Mouse (Mus musculus): ENCODE results near the gene Dpf1. TPM values are rescaled to one million over a fixed set of nuclear protein-coding genes. Genes with fewer than 3 reads are reported as not detected.

The Dpf1 gene
- total and polyA plus RNA-seq, 3 experiments = 9.4 to 47.4 (median 23.8) TPM

DNA sequence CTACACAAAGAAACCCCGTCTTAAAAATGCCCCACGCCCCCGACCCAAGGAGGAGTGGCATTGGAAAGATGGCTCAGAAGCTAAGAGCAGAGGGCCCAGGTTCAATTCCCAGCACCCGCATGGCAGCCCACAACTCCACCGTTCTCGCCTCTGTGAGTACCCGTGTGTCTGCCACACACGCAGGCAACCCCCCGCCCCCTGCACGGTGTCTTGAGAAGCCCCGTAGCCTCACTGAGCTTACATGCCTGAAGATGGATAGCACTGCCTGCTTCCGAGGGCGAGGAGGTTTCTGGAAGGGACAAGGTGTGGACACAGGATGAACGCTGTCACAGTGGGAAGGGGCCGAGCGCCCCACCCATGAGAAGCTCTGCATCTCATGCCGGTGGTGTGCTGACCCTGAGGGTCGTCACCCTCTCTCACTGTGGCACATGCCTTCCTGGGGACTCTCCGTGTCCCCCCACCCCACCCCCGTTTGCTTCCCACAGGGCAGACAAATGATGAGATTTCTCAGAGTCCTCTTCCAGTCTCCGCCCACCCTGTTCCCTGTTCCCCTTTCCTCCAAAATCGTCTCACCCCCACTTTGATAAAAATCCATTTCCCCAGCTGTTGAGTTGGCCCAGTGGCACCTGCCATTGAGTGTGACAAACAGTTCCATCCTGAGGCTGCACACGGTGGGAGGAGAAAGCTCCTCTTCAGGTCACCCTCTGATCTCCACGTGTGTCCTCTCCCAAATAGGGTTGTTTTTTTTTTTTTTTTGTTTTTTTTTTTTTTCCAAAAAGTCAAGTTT lies 7.7 kb upstream of the Dpf1 start:
- H3K36me3 ChIP-seq (replicated peaks) = peaks cover 14% of the 10 kb centered on the region
- peaks cover 26% of the 10 kb centered on the region for H3K4me1 ChIP-seq (ENCODE audit: insufficient read depth, low read depth, low read length)
- no peak for ATAC-seq (ENCODE audit: extremely low read depth, insufficient number of reproducible peaks, low FRiP score, poor library complexity, severe bottlenecking)
- peaks cover 42% of the 10 kb centered on the region for H3K27me3 ChIP-seq (ENCODE audit: insufficient read depth, low read length)
- H3K4me3 ChIP-seq (ENCODE audit: low read depth, low read length) = no peak overlapping the region
- H3K9me3 ChIP-seq (replicated peaks) = no peaks in the 10 kb centered on the region
- no peak for DNase-seq (ENCODE audit: low spot score)
- TF ChIP-seq TAL1 (conservative IDR thresholded peaks at IDR 0.05; ENCODE audit: low read depth, low read length) (no peak), POLR2AphosphoS5 (IDR thresholded peaks at IDR 0.05; ENCODE audit: insufficient replicate concordance, low read depth, low read length) (no peak), GATA1 (IDR thresholded peaks at IDR 0.05; ENCODE audit: borderline replicate concordance, low read length) (no peak), CTCF (IDR thresholded peaks at IDR 0.05; ENCODE audit: low read depth, low read length) (no peak), GATA2 (IDR thresholded peaks at IDR 0.05; ENCODE audit: borderline replicate concordance, low read depth, low read length) (no peak)

GRCm38 (mm10) chr7:29296998-29297397 lies 6.8 kb upstream of the Dpf1 start:
- peaks cover 35% of the 10 kb centered on the region for H3K27me3 ChIP-seq (ENCODE audit: insufficient read depth, low read length)
- TF ChIP-seq GATA2 (IDR thresholded peaks at IDR 0.05; ENCODE audit: borderline replicate concordance, low read depth, low read length) = no peak
- TF ChIP-seq CTCF (IDR thresholded peaks at IDR 0.05; ENCODE audit: low read depth, low read length) = peak; percentile 86
- TF ChIP-seq TAL1 (conservative IDR thresholded peaks at IDR 0.05; ENCODE audit: low read depth, low read length) = no peak
- H3K4me1 ChIP-seq (ENCODE audit: insufficient read depth, low read depth, low read length) = peaks cover 28% of the 10 kb centered on the region
- H3K9me3 ChIP-seq (replicated peaks) = no peaks in the 10 kb centered on the region
- no peak for ATAC-seq (ENCODE audit: extremely low read depth, insufficient number of reproducible peaks, low FRiP score, poor library complexity, severe bottlenecking)
- no peak overlapping the region for H3K4me3 ChIP-seq (ENCODE audit: low read depth, low read length)
- H3K36me3 ChIP-seq (replicated peaks) = peaks cover 22% of the 10 kb centered on the region
- DNase-seq (ENCODE audit: low spot score) = no peak

DNA sequence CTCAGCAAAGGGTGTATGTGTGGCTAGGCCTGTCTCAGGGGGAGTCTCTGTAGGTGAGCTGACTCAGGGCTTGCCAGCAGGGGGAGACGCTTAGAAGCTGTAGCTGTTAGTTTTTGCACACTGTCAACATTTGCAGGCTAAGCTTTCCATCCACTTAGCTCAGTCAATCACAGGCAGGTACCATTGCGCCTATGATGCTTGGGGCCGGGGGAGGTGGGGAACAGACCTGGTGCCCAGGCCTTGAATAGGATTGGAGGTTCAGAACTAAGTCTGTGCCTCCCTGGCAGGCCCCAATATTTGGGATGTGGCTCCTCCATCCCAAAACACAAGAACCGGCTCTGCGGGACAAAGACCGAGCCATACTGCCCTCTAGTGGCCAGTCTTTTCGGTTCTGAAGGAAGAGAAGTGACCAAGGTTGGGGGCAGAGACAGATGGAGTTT lies 2.6 kb upstream of the Dpf1 start:
- no peak for ATAC-seq (ENCODE audit: extremely low read depth, insufficient number of reproducible peaks, low FRiP score, poor library complexity, severe bottlenecking)
- H3K9me3 ChIP-seq (replicated peaks) = no peaks in the 10 kb centered on the region
- H3K4me3 ChIP-seq (ENCODE audit: low read depth, low read length) = no peak overlapping the region
- H3K36me3 ChIP-seq (replicated peaks) = peaks cover 36% of the 10 kb centered on the region
- H3K4me1 ChIP-seq (ENCODE audit: insufficient read depth, low read depth, low read length) = peaks cover 39% of the 10 kb centered on the region
- H3K27me3 ChIP-seq (ENCODE audit: insufficient read depth, low read length) = peaks cover 29% of the 10 kb centered on the region
- TF ChIP-seq CTCF (IDR thresholded peaks at IDR 0.05; ENCODE audit: low read depth, low read length) (no peak), GATA1 (IDR thresholded peaks at IDR 0.05; ENCODE audit: borderline replicate concordance, low read length) (no peak), TAL1 (conservative IDR thresholded peaks at IDR 0.05; ENCODE audit: low read depth, low read length) (no peak), GATA2 (IDR thresholded peaks at IDR 0.05; ENCODE audit: borderline replicate concordance, low read depth, low read length) (no peak), POLR2AphosphoS5 (IDR thresholded peaks at IDR 0.05; ENCODE audit: insufficient replicate concordance, low read depth, low read length) (no peak)
- no peak for DNase-seq (ENCODE audit: low spot score)

GRCm38 (mm10) chr7:29302641-29303040 lies 1.1 kb upstream of the Dpf1 start:
- DNase-seq (ENCODE audit: low spot score) (no peak), ATAC-seq (ENCODE audit: extremely low read depth, insufficient number of reproducible peaks, low FRiP score, poor library complexity, severe bottlenecking) (no peak)
- peaks cover 52% of the 10 kb centered on the region for H3K4me1 ChIP-seq (ENCODE audit: insufficient read depth, low read depth, low read length)
- no peak for TF ChIP-seq GATA2 (IDR thresholded peaks at IDR 0.05; ENCODE audit: borderline replicate concordance, low read depth, low read length)
- no peak for TF ChIP-seq POLR2AphosphoS5 (IDR thresholded peaks at IDR 0.05; ENCODE audit: insufficient replicate concordance, low read depth, low read length)
- no peak for TF ChIP-seq CTCF (IDR thresholded peaks at IDR 0.05; ENCODE audit: low read depth, low read length)
- no peak for TF ChIP-seq TAL1 (conservative IDR thresholded peaks at IDR 0.05; ENCODE audit: low read depth, low read length)
- no peak for TF ChIP-seq GATA1 (IDR thresholded peaks at IDR 0.05; ENCODE audit: borderline replicate concordance, low read length)
- no peak overlapping the region for H3K4me3 ChIP-seq (ENCODE audit: low read depth, low read length)
- peaks cover 26% of the 10 kb centered on the region for H3K27me3 ChIP-seq (ENCODE audit: insufficient read depth, low read length)
- H3K9me3 ChIP-seq (replicated peaks) = no peaks in the 10 kb centered on the region
- peaks cover 39% of the 10 kb centered on the region for H3K36me3 ChIP-seq (replicated peaks)

GRCm38 (mm10) chr7:29304463-29305262 lies 912 bp downstream of the Dpf1 start:
- Histone ChIP-seq H3K4me3 (ENCODE audit: low read depth, low read length) (peak overlapping the region; percentile 72), H3K4me1 (ENCODE audit: insufficient read depth, low read depth, low read length) (peaks cover 68% of the 10 kb centered on the region), H3K9me3 (replicated peaks) (no peaks in the 10 kb centered on the region), H3K36me3 (replicated peaks) (peaks cover 36% of the 10 kb centered on the region), H3K27me3 (ENCODE audit: insufficient read depth, low read length) (peaks cover 21% of the 10 kb centered on the region)
- no peak for ATAC-seq (ENCODE audit: extremely low read depth, insufficient number of reproducible peaks, low FRiP score, poor library complexity, severe bottlenecking)
- no peak for DNase-seq (ENCODE audit: low spot score)
- TF ChIP-seq GATA1 (IDR thresholded peaks at IDR 0.05; ENCODE audit: borderline replicate concordance, low read length) = no peak
- no peak for TF ChIP-seq POLR2AphosphoS5 (IDR thresholded peaks at IDR 0.05; ENCODE audit: insufficient replicate concordance, low read depth, low read length)
- TF ChIP-seq GATA2 (IDR thresholded peaks at IDR 0.05; ENCODE audit: borderline replicate concordance, low read depth, low read length) = no peak
- no peak for TF ChIP-seq CTCF (IDR thresholded peaks at IDR 0.05; ENCODE audit: low read depth, low read length)
- no peak for TF ChIP-seq TAL1 (conservative IDR thresholded peaks at IDR 0.05; ENCODE audit: low read depth, low read length)

Measured in G1E (cell line).